Comparison of ENCODE assay signal across 26 mouse cellular contexts in genomic region chr4:155613264-155613663, GRCm38 (mm10). TPM values are rescaled to one million over a fixed set of nuclear protein-coding genes. Genes with fewer than 3 reads are reported as not detected.
DNase-seq lines count a peak whose midpoint lies in the region; ATAC-seq and TF ChIP-seq lines count a peak whose summit lies in the region.
"Had no signal": no experiment of that assay in that cellular context is flagged by ENCODE, and none has a peak within 500 bp of the region (broad histone marks: within the 10 kb centered on the region; RNA-seq: fewer than 3 reads in every experiment).

No protein-coding gene starts in this region.

- DNase-seq in liver, adult 2 months (ENCODE audit: extremely low read depth, low read depth, low spot score) = peak; percentile 80
- DNase-seq in liver, postnatal 0 days = no peak
- DNase-seq in cerebellum, adult 9-11 months = no peak
- DNase-seq: adrenal gland, adult 2 months; adrenal gland, postnatal 10 days; adrenal gland, postnatal 25 days; cerebellum, adult 11 months; cerebellum, adult 18-20 months; cerebellum, adult 8-10 months; cerebellum, postnatal 10 days; cerebellum, postnatal 25 days had no signal

- H3K9me3 ChIP-seq in intestine, postnatal 0 days (ENCODE audit: control insufficient read depth) = no peaks in the 10 kb centered on the region
- no peaks in the 10 kb centered on the region for H3K9me3 ChIP-seq in intestine, embryonic 16.5 days (ENCODE audit: control insufficient read depth, low read length)
- H3K9me3 ChIP-seq in liver, postnatal 0 days (ENCODE audit: low read length) = no peaks in the 10 kb centered on the region
- H3K9me3 ChIP-seq: embryonic facial prominence, embryonic 10.5 days; embryonic facial prominence, embryonic 12.5 days; forebrain, embryonic 13.5 days; forebrain, embryonic 15.5 days had no signal

- H3K4me3 ChIP-seq in intestine, postnatal 0 days (ENCODE audit: low read depth, low read length) = no peak overlapping the region
- no peak overlapping the region for H3K4me3 ChIP-seq in intestine, embryonic 16.5 days (ENCODE audit: low read length)
- H3K4me3 ChIP-seq in liver, adult 2 months (ENCODE audit: insufficient read depth, low read depth, low read length) = no peak overlapping the region
- no peak overlapping the region for H3K4me3 ChIP-seq in liver, postnatal 0 days (ENCODE audit: low read depth, low read length)
- H3K4me3 ChIP-seq in small intestine, adult 2 months (ENCODE audit: low read depth, low read length) = no peak overlapping the region
- H3K4me3 ChIP-seq: embryonic facial prominence, embryonic 10.5 days; embryonic facial prominence, embryonic 12.5 days; forebrain, embryonic 13.5 days; forebrain, embryonic 15.5 days had no signal

- peak overlapping the region; percentile 17 for H3K27ac ChIP-seq in intestine, postnatal 0 days (ENCODE audit: low read depth, low read length)
- H3K27ac ChIP-seq in intestine, embryonic 16.5 days (ENCODE audit: low read length) = no peak overlapping the region
- H3K27ac ChIP-seq in liver, adult 2 months (replicated peaks; ENCODE audit: insufficient read depth, low read depth, low read length) = no peak overlapping the region
- H3K27ac ChIP-seq in liver, postnatal 0 days (ENCODE audit: low read depth) = no peak overlapping the region
- H3K27ac ChIP-seq in small intestine, adult 2 months (ENCODE audit: insufficient read depth, low read depth, low read length) = peak overlapping the region; percentile 78
- H3K27ac ChIP-seq: embryonic facial prominence, embryonic 10.5 days; embryonic facial prominence, embryonic 12.5 days; forebrain, embryonic 13.5 days; forebrain, embryonic 15.5 days had no signal

- peaks cover 40% of the 10 kb centered on the region for H3K36me3 ChIP-seq in intestine, postnatal 0 days (ENCODE audit: control insufficient read depth, insufficient read depth)
- peaks cover 9% of the 10 kb centered on the region for H3K36me3 ChIP-seq in intestine, embryonic 16.5 days (ENCODE audit: control insufficient read depth, insufficient read depth, low read length)
- peaks cover 71% of the 10 kb centered on the region for H3K36me3 ChIP-seq in liver, adult 2 months (ENCODE audit: control insufficient read depth, insufficient read depth, low read length)
- H3K36me3 ChIP-seq in liver, postnatal 0 days (replicated peaks; ENCODE audit: insufficient read depth, low read length) = peaks cover 72% of the 10 kb centered on the region
- H3K36me3 ChIP-seq in small intestine, adult 2 months (ENCODE audit: control insufficient read depth, insufficient read depth, low read length) = peaks cover 59% of the 10 kb centered on the region

- no peaks in the 10 kb centered on the region; the same call in 1 of the 2 replicates for H3K79me2 ChIP-seq in liver, adult 2 months (ENCODE audit: control insufficient read depth, insufficient read depth, low read length)

- 89% methylated on average over 3 of the region's 3 CpGs for WGBS in intestine, postnatal 0 days
- 91% methylated on average over 3 of the region's 3 CpGs for WGBS in intestine, embryonic 16.5 days
- WGBS in liver, adult 2 months = 82% methylated on average over 3 of the region's 3 CpGs
- WGBS in liver, postnatal 0 days (ENCODE audit: insufficient replicate concordance) = 89% methylated on average over 3 of the region's 3 CpGs
- WGBS in small intestine, adult 2 months = 91% methylated on average over 3 of the region's 3 CpGs

- H3K4me2 ChIP-seq in intestine, postnatal 0 days (replicated peaks; ENCODE audit: low read depth) = no peak overlapping the region
- H3K4me2 ChIP-seq in intestine, embryonic 16.5 days (ENCODE audit: low read depth, low read length) = no peak overlapping the region
- no peak overlapping the region for H3K4me2 ChIP-seq in liver, postnatal 0 days (ENCODE audit: low read depth, low read length)
- H3K4me2 ChIP-seq: embryonic facial prominence, embryonic 12.5 days; forebrain, embryonic 13.5 days; forebrain, embryonic 15.5 days had no signal

- no peak for TF ChIP-seq POLR2A in liver, adult 2 months (IDR thresholded peaks at IDR 0.05; ENCODE audit: extremely low read depth, insufficient read depth, low read length)
- TF ChIP-seq POLR2A in small intestine, adult 2 months (IDR thresholded peaks at IDR 0.05; ENCODE audit: low read depth, low read length) = no peak

- no peaks in the 10 kb centered on the region for H3K4me1 ChIP-seq in intestine, postnatal 0 days (replicated peaks; ENCODE audit: control insufficient read depth, insufficient read depth, low read length)
- no peaks in the 10 kb centered on the region for H3K4me1 ChIP-seq in intestine, embryonic 16.5 days (ENCODE audit: control insufficient read depth, insufficient read depth, low read length)
- H3K4me1 ChIP-seq in liver, adult 2 months (ENCODE audit: control insufficient read depth, insufficient read depth, low read length) = no peaks in the 10 kb centered on the region
- H3K4me1 ChIP-seq in liver, postnatal 0 days (ENCODE audit: insufficient read depth) = no peaks in the 10 kb centered on the region
- peaks cover 23% of the 10 kb centered on the region; the same call in 1 of the 2 replicates for H3K4me1 ChIP-seq in small intestine, adult 2 months (ENCODE audit: control insufficient read depth, insufficient read depth, insufficient read length, low read length)
- H3K4me1 ChIP-seq: embryonic facial prominence, embryonic 10.5 days; embryonic facial prominence, embryonic 12.5 days; forebrain, embryonic 13.5 days; forebrain, embryonic 15.5 days had no signal

- H3K9ac ChIP-seq in intestine, postnatal 0 days (ENCODE audit: low read depth, low read length) = no peak overlapping the region
- H3K9ac ChIP-seq in intestine, embryonic 16.5 days (ENCODE audit: low read depth, low read length) = no peak overlapping the region
- no peak overlapping the region for H3K9ac ChIP-seq in liver, adult 2 months (ENCODE audit: low read depth, low read length)
- H3K9ac ChIP-seq in liver, postnatal 0 days (replicated peaks) = no peak overlapping the region
- H3K9ac ChIP-seq: embryonic facial prominence, embryonic 12.5 days; forebrain, embryonic 13.5 days; forebrain, embryonic 15.5 days had no signal

- no peak for TF ChIP-seq EP300 in liver, postnatal 0 days (IDR thresholded peaks at IDR 0.05; ENCODE audit: low read depth)

- H3K27me3 ChIP-seq in intestine, postnatal 0 days (replicated peaks; ENCODE audit: control insufficient read depth, insufficient read depth, low read length) = no peaks in the 10 kb centered on the region
- H3K27me3 ChIP-seq in intestine, embryonic 16.5 days (replicated peaks; ENCODE audit: control insufficient read depth, insufficient read depth, low read length) = no peaks in the 10 kb centered on the region
- H3K27me3 ChIP-seq in liver, adult 2 months (ENCODE audit: control insufficient read depth, insufficient read depth, low read length) = no peaks in the 10 kb centered on the region
- H3K27me3 ChIP-seq in liver, postnatal 0 days (ENCODE audit: insufficient read depth, low read length) = no peaks in the 10 kb centered on the region
- no peaks in the 10 kb centered on the region for H3K27me3 ChIP-seq in small intestine, adult 2 months (ENCODE audit: control insufficient read depth, insufficient read depth, low read length)
- H3K27me3 ChIP-seq: embryonic facial prominence, embryonic 12.5 days; forebrain, embryonic 13.5 days; forebrain, embryonic 15.5 days had no signal

- TF ChIP-seq CTCF in intestine, postnatal 0 days (IDR thresholded peaks at IDR 0.05; ENCODE audit: low read depth) = no peak
- no peak for TF ChIP-seq CTCF in liver, adult 2 months (IDR thresholded peaks at IDR 0.05; ENCODE audit: low read depth, low read length)
- no peak for TF ChIP-seq CTCF in liver, postnatal 0 days (IDR thresholded peaks at IDR 0.05; ENCODE audit: low read depth)
- TF ChIP-seq CTCF in small intestine, adult 2 months (IDR thresholded peaks at IDR 0.05; ENCODE audit: extremely low read depth, insufficient read length, insufficient replicate concordance, low read depth, low read length) = no peak

- peak; percentile 59 for ATAC-seq in intestine, postnatal 0 days
- no peak for ATAC-seq in intestine, embryonic 16.5 days
- no peak for ATAC-seq in liver, postnatal 0 days
- ATAC-seq: forebrain, embryonic 13.5 days; forebrain, embryonic 15.5 days had no signal

RNA-seq across cellular contexts. Expression of gene Cdk11b, which starts 11.4 kb away (rescaled TPM):
- 60.3 and 73.0 TPM in 2 replicates for polyA plus RNA-seq in intestine, postnatal 0 days (2015; fragmentation: Nextera tagmentation; extraction: Ambion mirVana)
- 48.4 and 49.8 TPM in 2 replicates for polyA plus RNA-seq in intestine, embryonic 16.5 days (2015; fragmentation: Nextera tagmentation; extraction: Ambion mirVana)
- total RNA-seq in liver, adult 2 months (2014; rRNA removed) = 8.5 and 11.2 TPM in 2 replicates
- 8.8 and 10.6 TPM in 2 replicates for polyA plus RNA-seq in liver, adult 2 months (2012; rRNA removed)
- polyA plus RNA-seq in liver, postnatal 0 days (2015; fragmentation: Nextera tagmentation; extraction: Ambion mirVana) = 22.8 and 24.9 TPM in 2 replicates
- polyA plus RNA-seq in small intestine, adult 2 months (2012; rRNA removed) = 24.6 and 51.4 TPM in 2 replicates

RNA-seq across cellular contexts. Expression of gene Slc35e2, which starts 12.0 kb away (rescaled TPM):
- polyA plus RNA-seq in intestine, postnatal 0 days (2015; fragmentation: Nextera tagmentation; extraction: Ambion mirVana) = 5.1 and 6.1 TPM in 2 replicates
- 6.2 and 7.1 TPM in 2 replicates for polyA plus RNA-seq in intestine, embryonic 16.5 days (2015; fragmentation: Nextera tagmentation; extraction: Ambion mirVana)
- total RNA-seq in liver, adult 2 months (2014; rRNA removed) = 63.5 and 65.6 TPM in 2 replicates
- polyA plus RNA-seq in liver, adult 2 months (2012; rRNA removed) = 18.5 and 19.8 TPM in 2 replicates
- polyA plus RNA-seq in liver, postnatal 0 days (2015; fragmentation: Nextera tagmentation; extraction: Ambion mirVana) = 5.4 and 5.6 TPM in 2 replicates
- polyA plus RNA-seq in small intestine, adult 2 months (2012; rRNA removed) = 14.2 and 20.1 TPM in 2 replicates

RNA-seq across cellular contexts. Expression of gene Gm10563, which starts 31.9 kb away (rescaled TPM):
- polyA plus RNA-seq in intestine, postnatal 0 days (2015; fragmentation: Nextera tagmentation; extraction: Ambion mirVana) = not detected in 2 replicates
- polyA plus RNA-seq in intestine, embryonic 16.5 days (2015; fragmentation: Nextera tagmentation; extraction: Ambion mirVana) = not detected in 2 replicates
- total RNA-seq in liver, adult 2 months (2014; rRNA removed) = not detected in 2 replicates
- not detected in 2 replicates for polyA plus RNA-seq in liver, adult 2 months (2012; rRNA removed)
- polyA plus RNA-seq in liver, postnatal 0 days (2015; fragmentation: Nextera tagmentation; extraction: Ambion mirVana) = not detected in 2 replicates
- polyA plus RNA-seq in small intestine, adult 2 months (2012; rRNA removed) = not detected in 2 replicates
- total RNA-seq: adrenal gland, adult 2 months; adrenal gland, postnatal 10 days; adrenal gland, postnatal 25 days; adrenal gland, postnatal 4 days; ES-E14; MEL had no signal
- polyA plus RNA-seq: adrenal gland, adult 2 months; brain, embryonic 14.5 days; C2C12; cortical plate, adult 2 months; embryonic facial prominence, embryonic 10.5 days; embryonic facial prominence, embryonic 12.5 days; embryonic facial prominence, embryonic 14.5 days; forebrain, embryonic 11.5 days; forebrain, embryonic 13.5 days; forebrain, embryonic 15.5 days had no signal

RNA-seq across cellular contexts. Expression of gene Mmp23, which starts 39.9 kb away (rescaled TPM):
- polyA plus RNA-seq in intestine, postnatal 0 days (2015; fragmentation: Nextera tagmentation; extraction: Ambion mirVana) = 31.3 and 37.0 TPM in 2 replicates
- 39.6 and 41.3 TPM in 2 replicates for polyA plus RNA-seq in intestine, embryonic 16.5 days (2015; fragmentation: Nextera tagmentation; extraction: Ambion mirVana)
- 1.7 and 1.8 TPM in 2 replicates for total RNA-seq in liver, adult 2 months (2014; rRNA removed)
- 2.7 and 3.0 TPM in 2 replicates for polyA plus RNA-seq in liver, adult 2 months (2012; rRNA removed)
- 5.9 and 6.8 TPM in 2 replicates for polyA plus RNA-seq in liver, postnatal 0 days (2015; fragmentation: Nextera tagmentation; extraction: Ambion mirVana)
- 32.6 and 55.1 TPM in 2 replicates for polyA plus RNA-seq in small intestine, adult 2 months (2012; rRNA removed)

RNA-seq across cellular contexts. Expression of gene Nadk, which starts 51.1 kb away (rescaled TPM):
- polyA plus RNA-seq in intestine, postnatal 0 days (2015; fragmentation: Nextera tagmentation; extraction: Ambion mirVana) = 46.7 and 49.2 TPM in 2 replicates
- 97.3 and 98.2 TPM in 2 replicates for polyA plus RNA-seq in intestine, embryonic 16.5 days (2015; fragmentation: Nextera tagmentation; extraction: Ambion mirVana)
- total RNA-seq in liver, adult 2 months (2014; rRNA removed) = 163 and 201 TPM in 2 replicates
- 196 and 218 TPM in 2 replicates for polyA plus RNA-seq in liver, adult 2 months (2012; rRNA removed)
- 50.1 and 55.5 TPM in 2 replicates for polyA plus RNA-seq in liver, postnatal 0 days (2015; fragmentation: Nextera tagmentation; extraction: Ambion mirVana)
- 76.8 and 135 TPM in 2 replicates for polyA plus RNA-seq in small intestine, adult 2 months (2012; rRNA removed)

Comparison
In these comparisons a context has a peak if more than half of its experiments do, and no peak if none do; other contexts are left out.
1. H3K27ac ChIP-seq: peak in intestine, postnatal 0 days (single experiment) and small intestine, adult 2 months (single experiment); none in intestine, embryonic 16.5 days (single experiment), liver, adult 2 months (single experiment) and liver, postnatal 0 days (single experiment).